10 mouse cellular contexts compared by ENCODE assay signal in the genomic region with DNA sequence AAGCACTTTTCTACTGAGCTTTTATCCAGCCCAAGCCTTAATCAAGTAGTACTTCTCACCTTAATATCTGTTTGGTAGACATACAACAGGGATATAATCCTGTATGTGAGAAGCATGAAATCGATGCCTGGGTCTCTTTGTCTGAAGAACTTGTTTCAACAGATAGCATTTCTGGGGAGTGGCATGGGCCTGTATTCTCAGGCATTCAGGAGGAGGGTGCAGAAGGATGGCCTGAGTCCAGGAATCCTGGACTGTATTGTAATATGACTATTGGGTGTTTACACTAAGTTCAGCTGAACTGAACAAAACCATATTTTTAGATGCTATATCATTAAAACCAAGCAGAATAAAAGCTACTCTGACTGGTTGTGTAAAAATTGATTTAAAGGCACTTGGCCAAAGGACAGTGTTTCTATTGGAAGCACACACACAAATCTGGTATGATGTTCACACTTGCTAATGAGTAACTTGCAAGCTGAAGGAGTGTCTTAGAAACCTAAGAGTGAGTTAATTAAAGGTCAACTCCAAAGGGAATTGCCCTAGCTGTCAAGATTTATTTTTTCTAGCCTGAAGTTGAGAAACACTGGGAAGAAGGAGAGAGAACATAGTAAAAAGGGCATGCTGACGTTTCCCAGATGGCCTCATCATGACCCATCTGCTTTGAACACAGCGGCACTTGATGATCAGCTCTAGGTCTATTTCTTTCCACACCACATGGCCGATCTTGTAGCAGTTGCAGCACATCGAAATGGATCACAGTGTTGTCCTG.
DNase-seq lines count a peak whose midpoint lies in the region; ATAC-seq lines count a peak whose summit lies in the region.
"Had no signal": no experiment of that assay in that cellular context is flagged by ENCODE, and none has a peak within 500 bp of the region (broad histone marks: within the 10 kb centered on the region; RNA-seq: fewer than 3 reads in every experiment).

No protein-coding gene starts in this region.

- no peak overlapping the region for H3K4me2 ChIP-seq in hindbrain, embryonic 16.5 days (ENCODE audit: low read length)
- no peak overlapping the region for H3K4me2 ChIP-seq in stomach, embryonic 16.5 days (ENCODE audit: low read depth, low read length)

- no peaks in the 10 kb centered on the region for H3K9me3 ChIP-seq in hindbrain, embryonic 16.5 days (ENCODE audit: control insufficient read depth, low read length)
- no peaks in the 10 kb centered on the region for H3K9me3 ChIP-seq in hindbrain, embryonic 10.5 days
- no peaks in the 10 kb centered on the region for H3K9me3 ChIP-seq in stomach, embryonic 16.5 days (replicated peaks; ENCODE audit: control insufficient read depth, low read length)

- no peak overlapping the region for H3K9ac ChIP-seq in hindbrain, embryonic 16.5 days (ENCODE audit: low read depth, low read length)
- H3K9ac ChIP-seq in stomach, embryonic 16.5 days (ENCODE audit: low read length), result no peak overlapping the region

- WGBS in hindbrain, embryonic 16.5 days, result 49% methylated on average over 5 of the region's 5 CpGs
- 55% methylated on average over 5 of the region's 5 CpGs for WGBS in hindbrain, embryonic 10.5 days
- WGBS in stomach, embryonic 16.5 days, result 35% methylated on average over 5 of the region's 5 CpGs

- no peaks in the 10 kb centered on the region for H3K36me3 ChIP-seq in hindbrain, embryonic 16.5 days (ENCODE audit: control insufficient read depth, insufficient read depth, low read length)
- H3K36me3 ChIP-seq in hindbrain, embryonic 10.5 days, result no peaks in the 10 kb centered on the region
- H3K36me3 ChIP-seq in stomach, embryonic 16.5 days (ENCODE audit: control insufficient read depth, insufficient read depth, low read length), result no peaks in the 10 kb centered on the region

- DNase-seq in hindbrain, embryonic 10.5 days (ENCODE audit: low spot score), result no peak
- peak; percentile 22 for DNase-seq in retina, postnatal 1 day
- no peak for DNase-seq in retina, embryonic 14.5 days (ENCODE audit: low spot score)
- DNase-seq in forelimb bud, embryonic 11.5 days (ENCODE audit: low read depth, low spot score), result peak; percentile 10
- no peak for DNase-seq in ovary, postnatal 10 days (ENCODE audit: low spot score)
- DNase-seq in left cerebral cortex, adult 18-20 months (ENCODE audit: low spot score in 2 of 2), result no peak
- DNase-seq: lung, adult 2 months; thymus, postnatal 4 days had no signal

- no peaks in the 10 kb centered on the region for H3K27me3 ChIP-seq in hindbrain, embryonic 16.5 days (replicated peaks; ENCODE audit: control insufficient read depth, insufficient read depth, low read length)
- H3K27me3 ChIP-seq in hindbrain, embryonic 10.5 days (ENCODE audit: insufficient read depth, poor library complexity, severe bottlenecking), result no peaks in the 10 kb centered on the region
- H3K27me3 ChIP-seq in stomach, embryonic 16.5 days (ENCODE audit: control insufficient read depth, insufficient read depth, low read length), result no peaks in the 10 kb centered on the region

- H3K4me1 ChIP-seq in hindbrain, embryonic 16.5 days (ENCODE audit: control insufficient read depth, insufficient read depth, low read depth, low read length), result no peaks in the 10 kb centered on the region
- 0 out of 2 replicates have a peak, but pooled peaks cover 10% of the 10 kb centered on the region for H3K4me1 ChIP-seq in hindbrain, embryonic 10.5 days (replicated peaks)
- no peaks in the 10 kb centered on the region for H3K4me1 ChIP-seq in stomach, embryonic 16.5 days (ENCODE audit: control insufficient read depth, insufficient read depth, low read length)

- peak; percentile 63 for ATAC-seq in hindbrain, embryonic 16.5 days
- peak; percentile 47; the same call in 1 of the 2 replicates for ATAC-seq in stomach, embryonic 16.5 days (ENCODE audit: insufficient read depth, low FRiP score)

- H3K27ac ChIP-seq in hindbrain, embryonic 16.5 days (ENCODE audit: low read depth, low read length), result no peak overlapping the region
- no peak overlapping the region for H3K27ac ChIP-seq in hindbrain, embryonic 10.5 days
- no peak overlapping the region; the same call in 1 of the 2 replicates for H3K27ac ChIP-seq in stomach, embryonic 16.5 days (ENCODE audit: low read length)

- H3K4me3 ChIP-seq in hindbrain, embryonic 16.5 days (ENCODE audit: low read length), result no peak overlapping the region
- no peak overlapping the region for H3K4me3 ChIP-seq in hindbrain, embryonic 10.5 days
- no peak overlapping the region for H3K4me3 ChIP-seq in stomach, embryonic 16.5 days (replicated peaks; ENCODE audit: low read length)

Comparison
In these comparisons a context has a peak if more than half of its experiments do, and no peak if none do; other contexts are left out.
1. DNase-seq: peak in retina, postnatal 1 day (single experiment) and forelimb bud, embryonic 11.5 days (single experiment); none in hindbrain, embryonic 10.5 days (single experiment), retina, embryonic 14.5 days (single experiment), ovary, postnatal 10 days (single experiment) and left cerebral cortex, adult 18-20 months (0 of 2).